Mouse (Mus musculus) c-Kit-positive CD71-positive TER-119-positive erythroid progenitor cells, embryonic 14.5 days (primary cell): ENCODE results near the gene Trim8.

ENCODE experiments used
- DNase-seq: peaks from one replicate; pipeline ENCODE4 v3.0.0-alpha.2; 2013; ENCODE audit warnings: low spot score

Trim8 gene

DNA sequence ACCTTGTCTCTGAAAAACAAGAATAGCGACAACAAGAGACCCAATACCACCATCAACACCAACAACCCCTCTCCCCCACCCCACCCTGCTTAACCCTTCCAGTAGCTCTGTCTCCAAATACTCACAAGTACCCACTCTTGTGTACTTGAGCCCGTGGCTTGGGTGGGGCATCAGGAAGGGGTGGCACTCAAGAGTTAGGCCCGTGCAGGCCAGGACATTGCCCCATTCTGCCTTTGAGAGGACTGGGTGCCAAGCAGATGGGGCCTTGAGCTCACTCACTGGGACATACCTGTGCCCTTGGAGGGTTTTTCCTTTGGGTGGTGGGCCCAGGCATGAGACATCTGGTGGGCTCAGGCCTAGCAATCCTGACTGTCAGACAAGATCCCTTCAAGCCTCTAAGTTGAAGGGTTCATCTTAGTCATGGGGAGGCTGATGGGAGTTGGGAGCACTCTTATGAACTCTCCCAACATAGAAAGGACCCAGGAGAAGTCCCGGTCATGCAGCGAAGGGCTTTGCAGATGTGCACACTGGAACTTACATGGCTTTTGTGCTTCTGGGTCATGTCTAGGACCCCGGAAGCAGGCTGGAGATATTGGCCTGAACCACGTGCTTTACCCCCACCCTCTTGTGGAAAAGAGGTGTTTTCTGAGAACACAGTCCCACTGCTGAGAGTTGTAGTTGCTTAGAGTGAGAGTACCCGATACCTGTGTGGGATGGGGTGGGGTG, 4.3 kb downstream of the Trim8 start:
- DNase-seq = no peak

GRCm38 (mm10) chr19:46506372-46506717, 4.8 kb downstream of the Trim8 start:
- DNase-seq = no peak

- no peak for DNase-seq
Observed at GRCm38 (mm10) chr19:46507181-46507581, 5.7 kb downstream of the Trim8 start.

GRCm38 (mm10) chr19:46507806-46508205, 6.3 kb downstream of the Trim8 start:
- DNase-seq = no peak

DNA sequence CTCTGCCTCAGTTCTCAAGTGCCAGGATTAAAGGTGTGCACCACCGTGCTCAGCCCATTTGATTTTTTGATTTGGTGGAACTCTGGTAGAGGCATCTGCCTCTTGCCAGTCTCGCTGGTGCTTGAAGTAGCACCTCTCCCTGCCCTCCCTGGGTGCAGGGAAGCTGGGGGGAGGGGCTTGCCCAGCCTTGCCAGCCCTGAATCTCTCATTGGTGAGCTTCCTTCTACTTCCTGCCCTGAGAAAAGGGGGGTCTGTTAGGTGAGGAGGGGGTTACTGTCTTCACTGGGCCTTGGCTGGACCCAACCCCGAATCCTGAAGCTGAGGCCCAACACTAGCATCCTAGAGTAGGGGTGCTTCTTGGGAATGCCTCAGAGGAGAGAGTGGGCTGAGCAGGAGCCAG, 7.2 kb downstream of the Trim8 start:
- DNase-seq = no peak

DNA sequence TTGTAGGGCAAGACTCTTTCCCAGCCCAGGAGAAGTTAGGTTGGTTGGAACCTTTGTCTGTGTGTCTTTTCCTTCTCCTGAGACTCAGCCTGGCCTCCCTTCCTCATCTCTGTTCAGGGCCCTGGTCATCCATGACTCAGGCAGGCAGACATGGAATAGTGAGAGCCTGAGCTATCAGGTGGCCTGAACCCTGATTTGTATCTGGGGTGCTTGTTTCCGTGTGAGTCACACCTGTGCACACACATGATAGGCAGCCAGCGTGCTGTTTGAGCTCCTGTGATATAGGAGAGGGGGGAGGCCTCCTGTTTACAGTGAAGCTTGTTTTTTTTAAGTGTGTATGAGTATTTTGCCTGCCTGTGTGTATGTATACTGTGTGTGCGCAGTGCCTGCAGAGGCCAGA, 7.7 kb downstream of the Trim8 start:
- no peak for DNase-seq

DNA sequence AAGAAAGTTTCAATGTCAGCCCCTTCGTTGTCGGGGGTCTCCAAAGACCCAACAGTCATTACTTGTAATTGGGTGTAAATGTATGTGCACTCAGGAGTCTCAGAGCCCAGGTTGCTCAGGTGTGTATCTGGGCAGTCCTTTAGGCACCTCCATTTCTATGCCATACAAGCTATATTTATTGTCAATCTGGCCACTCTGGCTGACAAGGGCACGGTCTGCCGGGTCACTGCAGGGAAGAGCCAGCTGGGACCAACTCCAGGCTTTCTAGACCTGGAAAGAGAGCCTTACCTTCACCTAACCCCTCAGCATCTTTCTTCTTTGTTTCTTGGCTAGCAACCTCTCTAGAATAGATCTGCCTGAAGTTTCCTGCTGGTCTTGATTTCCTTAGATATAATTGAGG, 8.2 kb downstream of the Trim8 start:
- no peak for DNase-seq

DNA sequence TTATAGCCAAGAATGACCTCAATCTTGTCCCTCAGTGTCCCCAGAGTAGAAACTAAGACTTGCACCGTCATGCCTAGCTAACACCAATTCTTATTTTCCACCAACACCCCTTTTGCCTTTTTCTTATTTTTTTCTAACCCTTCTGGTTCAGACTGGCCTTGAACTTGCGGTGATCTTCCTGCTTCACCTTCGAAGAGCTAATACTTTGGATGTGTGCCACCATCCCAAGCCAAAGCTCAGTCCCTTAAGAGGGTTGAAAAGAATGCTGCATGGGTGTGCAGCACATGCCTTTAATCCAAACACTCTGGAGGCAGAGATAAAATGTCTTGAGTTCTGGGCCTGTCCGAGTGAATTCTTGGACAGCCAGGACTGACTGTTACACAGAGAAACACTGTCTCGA, 8.9 kb downstream of the Trim8 start:
- no peak for DNase-seq

GRCm38 (mm10) chr19:46510824-46511223, 9.3 kb downstream of the Trim8 start:
- peak; percentile 37 for DNase-seq

DNA sequence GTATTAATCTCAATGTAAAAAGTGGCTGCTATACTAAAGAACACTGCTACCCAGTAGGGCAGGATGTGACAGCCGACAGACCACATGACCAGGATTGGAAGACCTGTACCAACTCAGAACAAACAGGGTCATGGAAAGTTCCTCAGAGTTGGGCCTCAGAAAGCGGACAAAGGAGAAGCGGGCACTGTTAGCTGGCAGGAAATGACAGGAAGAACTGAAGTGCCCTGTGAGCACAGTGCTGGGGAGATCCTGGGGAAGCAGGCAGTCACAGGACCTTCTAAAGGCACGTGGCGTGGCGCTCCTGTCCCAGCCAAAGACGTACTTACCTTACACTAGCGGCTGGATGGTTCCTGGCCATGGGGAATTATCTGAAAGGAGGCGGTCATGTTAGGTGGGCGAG, 9.8 kb downstream of the Trim8 start:
- DNase-seq = no peak

- DNase-seq = no peak
Observed at GRCm38 (mm10) chr19:46514387-46514786, 12.9 kb downstream of the Trim8 start.

DNA sequence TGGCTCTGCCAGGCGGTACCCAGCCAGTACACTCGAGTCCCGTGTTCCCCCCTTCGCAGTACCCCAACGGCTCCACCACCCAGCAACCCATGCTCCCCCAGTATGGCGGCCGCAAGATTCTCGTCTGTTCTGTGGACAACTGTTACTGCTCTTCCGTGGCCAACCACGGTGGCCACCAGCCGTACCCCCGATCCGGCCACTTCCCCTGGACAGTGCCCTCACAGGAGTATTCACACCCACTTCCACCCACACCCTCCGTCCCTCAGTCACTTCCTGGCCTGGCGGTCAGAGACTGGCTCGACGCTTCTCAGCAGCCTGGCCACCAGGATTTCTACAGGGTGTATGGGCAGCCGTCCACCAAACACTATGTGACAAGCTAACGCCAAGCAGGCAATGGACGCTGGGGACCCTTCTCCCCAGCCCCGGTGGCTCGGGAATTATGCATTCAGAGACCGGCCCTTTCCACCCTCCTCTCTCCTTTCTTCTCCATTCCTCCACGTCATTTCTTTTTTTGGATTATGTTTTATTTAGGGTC, 13.9 kb downstream of the Trim8 start:
- DNase-seq = no peak

- DNase-seq = no peak
Observed at GRCm38 (mm10) chr19:46516667-46517528, 15.4 kb downstream of the Trim8 start.

DNA sequence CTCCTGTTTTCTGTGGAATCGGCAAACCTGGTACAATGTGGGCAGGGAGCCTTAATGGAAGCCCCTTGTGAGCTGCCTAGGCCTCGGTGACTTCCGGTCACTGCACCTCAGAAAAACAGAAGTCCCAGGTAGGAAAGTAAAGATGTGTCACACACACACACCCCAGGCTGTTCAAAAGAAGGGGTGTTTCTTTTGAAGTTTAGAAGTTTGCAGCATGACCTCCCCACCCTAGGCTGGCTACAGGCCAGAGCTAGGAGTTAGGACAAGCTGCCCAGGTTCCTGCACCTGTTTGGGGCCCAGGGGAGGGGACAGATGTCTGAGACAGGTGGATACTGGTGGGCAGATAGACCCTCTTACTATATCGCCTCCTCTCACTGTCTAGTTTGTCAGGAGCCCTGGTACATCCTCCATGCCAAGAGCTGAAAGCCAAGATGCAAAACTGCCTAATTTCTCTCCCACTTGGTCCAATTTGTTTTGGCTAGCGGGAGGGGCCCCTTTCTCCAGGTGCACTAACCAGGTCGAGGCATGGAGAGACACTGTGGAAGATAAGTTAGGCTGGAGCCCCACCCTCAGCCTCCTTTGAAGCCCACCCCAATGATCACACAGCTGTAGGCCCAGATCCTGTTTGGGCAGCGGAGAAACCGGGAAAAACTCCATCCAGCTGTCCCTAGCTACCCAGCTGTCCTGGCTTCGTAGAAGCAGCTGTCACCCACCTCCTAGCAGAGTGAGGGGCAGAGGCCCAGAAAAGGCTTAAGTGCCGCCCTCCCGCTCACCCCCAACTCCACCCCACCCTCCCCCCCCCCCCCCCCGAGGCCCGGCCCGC, 16.2 kb downstream of the Trim8 start:
- DNase-seq = no peak

DNA sequence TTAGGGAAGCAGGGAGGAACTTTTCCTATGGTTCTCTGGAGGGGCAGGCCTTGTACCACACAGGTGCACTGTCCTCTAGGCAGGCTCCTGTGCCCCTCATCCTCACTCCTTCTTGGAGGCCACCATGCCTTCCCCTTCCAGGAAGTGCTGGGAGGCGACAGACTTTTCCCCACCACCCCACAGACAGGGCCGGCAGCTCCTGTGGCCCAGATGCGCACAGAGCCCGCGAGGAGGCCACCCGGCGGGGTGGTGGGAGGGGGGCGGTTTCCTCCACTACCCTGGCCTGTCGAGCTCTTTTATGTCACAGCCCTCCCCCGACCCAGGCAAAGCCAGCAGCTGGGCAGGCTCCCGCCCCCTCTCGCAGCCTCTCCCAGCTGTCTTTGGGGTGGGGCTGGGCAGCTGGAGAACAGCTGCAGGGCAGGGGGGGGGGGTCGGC, 16.9 kb downstream of the Trim8 start:
- no peak for DNase-seq

DNA sequence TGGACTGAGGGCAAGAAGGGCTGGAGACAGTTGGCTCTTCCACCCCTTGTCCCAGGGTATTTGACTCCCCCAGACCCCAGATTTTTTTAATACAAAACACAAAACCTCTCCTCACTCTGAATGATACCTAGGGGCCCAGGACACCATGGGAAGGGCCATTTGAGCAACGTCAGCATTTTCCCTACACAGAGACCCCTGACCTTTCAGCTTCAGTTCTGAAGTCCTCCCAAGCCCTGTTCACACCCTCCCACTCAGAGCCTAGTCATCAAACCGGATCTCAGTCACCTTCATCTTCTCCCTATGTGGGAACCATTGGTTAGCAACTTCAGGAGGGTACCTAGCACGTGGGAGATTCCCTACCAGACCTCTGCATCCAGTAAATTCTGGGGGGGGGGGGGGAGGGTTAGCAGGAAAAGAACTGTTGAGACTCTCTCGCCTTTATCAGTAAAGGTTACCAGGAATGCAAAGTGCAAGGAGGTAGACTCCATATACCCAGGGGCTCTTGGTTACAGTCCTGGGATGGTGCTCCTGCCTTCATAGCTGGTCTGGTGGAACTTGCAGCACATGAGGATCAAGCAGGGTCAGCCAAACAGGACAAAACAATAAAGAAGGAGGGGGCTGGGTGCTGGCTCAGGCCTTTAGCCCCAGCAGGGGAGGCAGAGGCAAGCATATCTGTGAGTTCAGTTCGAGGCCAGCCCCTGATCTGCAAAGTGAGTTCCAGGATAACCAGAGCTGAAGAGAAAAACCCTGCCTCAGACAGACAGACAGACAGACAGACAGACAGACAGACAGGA, 17.5 kb downstream of the Trim8 start:
- DNase-seq = no peak

GRCm38 (mm10) chr19:46521698-46522097, 20.2 kb downstream of the Trim8 start:
- no peak for DNase-seq

DNA sequence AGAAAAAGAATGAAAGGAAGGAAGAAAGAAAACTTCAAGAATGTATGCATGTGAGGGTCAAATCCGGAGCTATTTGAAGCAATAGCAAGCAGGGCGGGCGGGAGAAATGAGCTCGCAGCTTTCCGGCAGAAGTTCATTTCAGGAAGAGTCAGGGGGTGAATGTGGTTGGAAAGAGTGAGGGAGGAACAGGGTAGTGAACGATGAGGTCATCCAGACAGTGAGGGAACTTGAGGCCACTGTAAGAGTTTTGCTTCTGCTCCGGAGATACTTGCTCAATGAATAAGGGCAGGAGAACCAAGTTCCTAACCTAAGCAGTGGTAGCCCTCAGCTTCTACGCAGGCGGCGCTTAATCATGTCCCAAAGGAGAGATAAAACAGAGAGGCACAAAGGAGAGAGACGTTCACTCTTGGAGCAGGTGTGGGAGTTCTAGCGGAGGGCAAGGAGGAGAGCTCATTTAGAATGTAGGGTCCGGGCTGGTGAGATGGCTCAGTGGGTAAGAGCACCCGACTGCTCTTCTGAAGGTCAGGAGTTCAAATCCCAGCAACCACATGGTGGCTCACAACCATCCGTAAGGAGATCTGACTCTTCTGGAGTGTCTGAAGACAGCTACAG, 21.0 kb downstream of the Trim8 start:
- DNase-seq = no peak

- DNase-seq = no peak
Observed at GRCm38 (mm10) chr19:46523131-46523479, 21.6 kb downstream of the Trim8 start.

GRCm38 (mm10) chr19:46523480-46524151, 22.1 kb downstream of the Trim8 start:
- DNase-seq = no peak

- DNase-seq = no peak
Observed at GRCm38 (mm10) chr19:46524152-46524544, 22.6 kb downstream of the Trim8 start.
